Mouse (Mus musculus) spleen, adult 2 months (tissue): ENCODE data around the gene Selp. TPM values are rescaled to one million over a fixed set of nuclear protein-coding genes. Genes with fewer than 3 reads are reported as not detected.

ENCODE experiments used
- DNase-seq, 2 experiments: peaks; one replicate each; pipeline versions ENCODE4 v3.0.0 to v3.0.0-alpha.2; 2012 to 2021; ENCODE audit warnings: low spot score in 2 of 2, low read depth in 1 of 2
- H3K27ac ChIP-seq: fragments of 200-500 bp; 2 replicates; pipeline ENCODE4 v1.5.1; 2012; ENCODE audit warnings: low read length, inconsistent platforms; ENCODE audit not compliant: insufficient read depth
- H3K27me3 ChIP-seq: fragments of 200-500 bp; 2 replicates; pipeline ENCODE4 v1.6.1; 2012; ENCODE audit warnings: mild to moderate bottlenecking, moderate library complexity, low read length, inconsistent platforms; ENCODE audit not compliant: control insufficient read depth, insufficient read depth
- H3K36me3 ChIP-seq: fragments of 200-500 bp; 2 replicates; pipeline ENCODE4 v1.6.1; 2012; ENCODE audit warnings: mild to moderate bottlenecking, low read length, inconsistent platforms; ENCODE audit not compliant: control insufficient read depth, insufficient read depth
- H3K4me1 ChIP-seq: fragments of 200-500 bp; 2 replicates; pipeline ENCODE4 v1.6.1; 2011; ENCODE audit warnings: inconsistent platforms; ENCODE audit not compliant: control insufficient read depth, insufficient read depth, insufficient read length
- H3K4me3 ChIP-seq: fragments of 200-500 bp; 2 replicates; pipeline ENCODE4 v1.5.1; 2011; ENCODE audit warnings: mild to moderate bottlenecking, inconsistent platforms; ENCODE audit not compliant: insufficient read depth, insufficient read length; ENCODE audit errors: extremely low read depth
- CTCF ChIP-seq: fragments of 200-500 bp; IDR thresholded peaks from 2 replicates; pipeline ENCODE4 v1.5.1; 2011; ENCODE audit warnings: mild to moderate bottlenecking, inconsistent platforms; ENCODE audit not compliant: insufficient read depth, insufficient read length, insufficient replicate concordance; ENCODE audit errors: extremely low read depth
- POLR2A ChIP-seq: fragments of 200-500 bp; IDR thresholded peaks from 2 replicates; pipeline ENCODE4 v1.6.1; 2011; ENCODE audit warnings: low read depth, low read length, inconsistent platforms
- WGBS: fragments of 180-500 bp; shearing (Covaris S2); methylation state at CpG from one replicate; pipeline ENCODE4 v1.1.7; 2018; 5-methylcytosine and 5-hydroxymethylcytosine counted together
- polyA plus RNA-seq: library from polyadenylated mRNA; depleted of rRNA; stranded (reverse); fragments of >200 nt; gene quantifications from 2 replicates; pipeline ENCODE4 v1.2.3, GENCODE M21; 2012

The Selp gene
- polyA plus RNA-seq, 1 experiment: 2.2 TPM

GRCm38 (mm10) chr1:164114280-164114679 lies 784 bp upstream of the Selp start:
- H3K36me3 ChIP-seq: no peaks in the 10 kb centered on the region
- WGBS: 81% methylated on average over 5 of the region's 5 CpGs
- peaks cover 6% of the 10 kb centered on the region for H3K4me1 ChIP-seq
- DNase-seq: no peak
- TF ChIP-seq CTCF: no peak
- TF ChIP-seq POLR2A: no peak
- no peak overlapping the region for H3K4me3 ChIP-seq
- no peaks in the 10 kb centered on the region for H3K27me3 ChIP-seq
- no peak overlapping the region for H3K27ac ChIP-seq

GRCm38 (mm10) chr1:164115647-164116046 lies 583 bp downstream of the Selp start:
- Histone ChIP-seq H3K27ac (no peak overlapping the region), H3K36me3 (no peaks in the 10 kb centered on the region), H3K4me3 (no peak overlapping the region), H3K27me3 (no peaks in the 10 kb centered on the region), H3K4me1 (peaks cover 2% of the 10 kb centered on the region; the same call in 1 of the 2 replicates)
- no peak for TF ChIP-seq CTCF
- TF ChIP-seq POLR2A: no peak
- 83% methylated on average over 6 of the region's 6 CpGs for whole genome bisulfite sequencing
- DNase-seq: no peak

DNA sequence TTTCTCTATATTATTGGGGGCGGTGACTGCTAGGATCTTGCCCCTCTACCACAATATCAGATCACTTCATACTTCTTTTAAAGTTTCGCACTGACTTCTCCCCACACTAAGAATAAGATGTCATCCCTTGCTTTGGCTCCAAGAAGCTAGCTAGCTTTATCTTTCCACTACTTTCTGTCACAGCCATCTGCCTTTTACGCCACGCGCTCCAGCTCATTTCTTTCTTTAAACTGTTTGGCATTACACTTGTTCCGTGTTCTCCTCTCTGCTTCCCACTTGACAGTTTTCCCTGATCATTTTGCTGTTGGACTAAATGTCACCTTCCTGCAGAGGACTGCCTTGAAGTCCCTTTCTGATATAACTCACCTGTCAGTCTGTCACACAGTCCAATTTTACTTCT lies 2.8 kb downstream of the Selp start:
- Histone ChIP-seq H3K4me3 (no peak overlapping the region), H3K27me3 (no peaks in the 10 kb centered on the region), H3K27ac (no peak overlapping the region), H3K36me3 (no peaks in the 10 kb centered on the region), H3K4me1 (peaks cover 2% of the 10 kb centered on the region; the same call in 1 of the 2 replicates)
- TF ChIP-seq POLR2A (no peak), CTCF (no peak)
- 93% methylated on average over 6 of the region's 6 CpGs for WGBS
- DNase-seq: no peak

DNA sequence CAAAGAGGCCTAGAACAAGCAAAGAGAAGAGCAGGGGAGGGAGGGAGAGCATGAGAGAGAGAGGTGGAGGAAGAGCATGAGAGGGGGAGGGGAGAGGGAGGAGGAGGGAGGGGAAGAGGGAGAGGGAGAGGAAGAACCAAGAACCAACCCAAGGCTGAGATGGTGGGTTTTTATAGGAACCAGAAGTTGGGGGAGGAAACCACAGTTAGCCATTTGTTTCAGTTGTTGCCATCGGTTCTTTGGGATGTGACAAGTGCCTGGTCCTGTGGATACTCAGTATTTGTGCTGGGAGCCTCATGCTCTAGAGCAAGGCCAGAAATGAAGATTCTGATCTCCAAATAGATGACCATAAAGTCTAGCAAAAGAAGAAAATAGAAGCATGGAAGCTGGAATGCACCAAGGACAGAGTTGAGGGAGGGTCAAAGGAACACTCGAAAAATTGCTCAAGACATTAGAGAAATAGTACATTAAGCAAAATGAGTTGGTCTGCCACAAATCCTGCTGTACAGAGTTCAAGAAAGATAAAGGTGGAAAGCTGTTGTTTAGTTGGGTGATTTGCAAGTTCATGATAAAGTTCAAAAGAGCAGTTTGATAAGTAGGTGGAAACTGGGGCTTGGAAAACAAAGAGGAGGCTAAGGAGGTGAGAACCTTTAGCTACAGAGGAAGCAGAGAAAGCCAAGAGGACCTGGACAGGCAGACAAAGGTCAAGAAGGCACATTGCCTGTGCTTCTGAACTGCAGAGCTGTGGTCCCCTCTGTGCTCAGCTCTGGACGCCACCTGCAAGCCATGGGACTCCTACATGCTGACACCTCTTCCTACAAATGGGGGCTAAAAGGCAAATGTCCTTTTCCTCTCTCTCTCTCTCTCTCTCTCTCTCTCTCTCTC lies 5.1 kb downstream of the Selp start:
- DNase-seq: no peak

GRCm38 (mm10) chr1:164120777-164121158 lies 5.7 kb downstream of the Selp start:
- Histone ChIP-seq H3K4me3 (no peak overlapping the region), H3K4me1 (peaks cover 6% of the 10 kb centered on the region; the same call in 1 of the 2 replicates), H3K36me3 (no peaks in the 10 kb centered on the region), H3K27me3 (no peaks in the 10 kb centered on the region), H3K27ac (no peak overlapping the region)
- no peak for DNase-seq
- TF ChIP-seq POLR2A: no peak
- no peak for TF ChIP-seq CTCF
- WGBS: 85% methylated on average over 3 of the region's 3 CpGs

More for the DNA sequence above, 5.1 kb downstream of the Selp start:
- Histone ChIP-seq H3K27me3 (no peaks in the 10 kb centered on the region), H3K4me1 (peaks cover 6% of the 10 kb centered on the region; the same call in 1 of the 2 replicates), H3K27ac (no peak overlapping the region), H3K36me3 (no peaks in the 10 kb centered on the region), H3K4me3 (no peak overlapping the region)
- WGBS: 42% methylated on average over 3 of the region's 3 CpGs
- TF ChIP-seq POLR2A (no peak), CTCF (no peak)

DNA sequence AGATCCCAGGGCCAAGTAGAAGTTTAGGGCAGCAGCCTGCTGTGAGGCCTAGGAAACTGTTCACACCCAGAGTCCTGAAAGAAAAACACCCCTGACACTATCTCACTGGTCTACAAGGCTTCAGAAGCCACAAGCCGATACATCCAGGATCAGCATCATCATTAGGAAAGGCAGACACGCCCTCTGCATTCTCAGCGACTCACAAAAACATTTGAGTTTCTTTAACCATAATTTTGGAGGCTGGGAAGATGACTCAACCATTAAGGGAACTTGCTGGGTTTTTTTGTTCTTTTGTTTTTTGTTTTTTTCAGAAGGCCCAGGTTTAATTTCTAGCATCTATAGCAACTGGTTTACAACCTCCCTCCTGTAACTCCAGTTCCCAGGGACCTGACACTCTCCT lies 8.8 kb downstream of the Selp start:
- 91% methylated on average over 3 of the region's 3 CpGs for WGBS
- Histone ChIP-seq H3K27ac (no peak overlapping the region; the same call in 1 of the 2 replicates), H3K27me3 (no peaks in the 10 kb centered on the region), H3K4me3 (no peak overlapping the region), H3K36me3 (no peaks in the 10 kb centered on the region), H3K4me1 (peaks cover 6% of the 10 kb centered on the region; the same call in 1 of the 2 replicates)
- no peak for DNase-seq
- TF ChIP-seq POLR2A (no peak), CTCF (no peak)

- no peak for TF ChIP-seq POLR2A
- no peak for TF ChIP-seq CTCF
- Histone ChIP-seq H3K4me3 (no peak overlapping the region), H3K27me3 (no peaks in the 10 kb centered on the region), H3K36me3 (no peaks in the 10 kb centered on the region), H3K4me1 (peaks cover 6% of the 10 kb centered on the region; the same call in 1 of the 2 replicates), H3K27ac (no peak overlapping the region)
- no peak for DNase-seq
- WGBS: 83% methylated on average over 3 of the region's 3 CpGs
Measured at GRCm38 (mm10) chr1:164130013-164130412, 14.9 kb downstream of the Selp start.
